Mouse (Mus musculus): ENCODE results near the gene Gm21783. TPM values are rescaled to one million over a fixed set of nuclear protein-coding genes. Genes with fewer than 3 reads are reported as not detected.
"Not testable (repeated sequence)": the region's sequence is repeated elsewhere in the genome, so short reads cannot be mapped to it uniquely, and the experiment has no call there.

Gene Gm21783
- polyA plus RNA-seq (2014; fragmentation: Nextera tagmentation; extraction: Ambion mirVana): not detected in 2 replicates

- H3K36me3 ChIP-seq (ENCODE audit: control insufficient read depth, insufficient read depth, low read length); H3K9me3 ChIP-seq (ENCODE audit: control insufficient read depth, low read depth, low read length); ATAC-seq (ENCODE audit: insufficient number of reproducible peaks, insufficient read depth, low FRiP score, low read depth); H3K4me1 ChIP-seq (ENCODE audit: control insufficient read depth, insufficient read depth, low read length); H3K4me3 ChIP-seq (ENCODE audit: low read depth, low read length); H3K9ac ChIP-seq (replicated peaks; ENCODE audit: low read depth, low read length); H3K27ac ChIP-seq (ENCODE audit: low read length); H3K27me3 ChIP-seq (ENCODE audit: control insufficient read depth, insufficient read depth, low read length); H3K4me2 ChIP-seq (replicated peaks; ENCODE audit: low read depth, low read length): not testable (repeated sequence)
- WGBS: no CpG with 5 or more reads among the region's 1 CpGs
Observed at GRCm38 (mm10) chrY:44981163-44981562, at the start of gene Gm21783. Gm21783 (minus strand) TSS chrY:44981263.
